Mouse (Mus musculus): ENCODE results near the gene Zc3h12a.

GRCm38 (mm10) chr4:125123279-125123671 is 4.4 kb downstream of the Zc3h12a start:
- TF ChIP-seq CTCF (IDR thresholded peaks at IDR 0.05; ENCODE audit: low read depth) = no peak
- TF ChIP-seq EP300 (IDR thresholded peaks at IDR 0.05; ENCODE audit: low read depth) = no peak

Measured in liver, embryonic 14.5 days (tissue).